Mouse (Mus musculus) liver, embryonic 15.5 days (tissue): ENCODE measurements at regions not wholly inside any gene's neighbourhood (a gene's known extent, or its start where the extent isn't known, plus 50 kb on each side); places are given as distances from the start of the nearest gene placed in this dataset.

ENCODE experiments used
- ATAC-seq: fragments of 200-750 bp; cut with Nextera tagmentation; 2 replicates; pipeline ENCODE4 v1.8.0; 2017; ENCODE audit warnings: moderate number of reproducible peaks, mild to moderate bottlenecking, moderate library complexity; ENCODE audit not compliant: insufficient read depth
- H3K27ac ChIP-seq: fragments of 300-500 bp; sonication (generic); replicated peaks from 2 replicates; pipeline ENCODE4 v1.5.1; 2015; ENCODE audit warnings: mild to moderate bottlenecking, inconsistent platforms
- H3K27me3 ChIP-seq: fragments of 300-500 bp; sonication (generic); 2 replicates; pipeline ENCODE4 v1.6.1; 2015; ENCODE audit warnings: mild to moderate bottlenecking, inconsistent platforms
- H3K36me3 ChIP-seq: fragments of 300-500 bp; sonication (generic); replicated peaks from 2 replicates; pipeline ENCODE4 v1.6.1; 2015; ENCODE audit warnings: moderate library complexity, mild to moderate bottlenecking, inconsistent platforms
- H3K4me1 ChIP-seq: fragments of 300-500 bp; sonication (generic); replicated peaks from 2 replicates; pipeline ENCODE4 v1.6.1; 2015; ENCODE audit warnings: inconsistent platforms
- H3K4me2 ChIP-seq: fragments of 300-500 bp; sonication (generic); 2 replicates; pipeline ENCODE4 v1.6.1; 2015; ENCODE audit warnings: moderate library complexity, mild to moderate bottlenecking, inconsistent platforms
- H3K4me3 ChIP-seq: fragments of 300-500 bp; sonication (generic); replicated peaks from 2 replicates; pipeline ENCODE4 v1.5.1; 2015; ENCODE audit warnings: mild to moderate bottlenecking, inconsistent platforms
- H3K9ac ChIP-seq: fragments of 300-500 bp; sonication (generic); 2 replicates; pipeline ENCODE4 v1.6.1; 2015; ENCODE audit warnings: moderate library complexity, mild to moderate bottlenecking, inconsistent platforms
- H3K9me3 ChIP-seq: fragments of 300-500 bp; sonication (generic); replicated peaks from 2 replicates; pipeline ENCODE4 v1.6.1; 2016; ENCODE audit warnings: inconsistent platforms
- WGBS: fragments of 180-500 bp; shearing (Covaris S2); methylation state at CpG from one replicate; pipeline ENCODE4 v1.1.7; 2015; ENCODE audit warnings: mixed read lengths; ENCODE audit not compliant: insufficient replicate concordance; 5-methylcytosine and 5-hydroxymethylcytosine counted together

- 67% methylated on average over 4 of the region's 4 CpGs for WGBS
- Histone ChIP-seq H3K4me1 (peaks cover 17% of the 10 kb centered on the region), H3K27ac (no peak overlapping the region), H3K27me3 (peaks cover 51% of the 10 kb centered on the region), H3K4me3 (no peak overlapping the region), H3K4me2 (no peak overlapping the region), H3K9me3 (no peaks in the 10 kb centered on the region), H3K36me3 (no peaks in the 10 kb centered on the region), H3K9ac (no peak overlapping the region)
- ATAC-seq, result no peak
Measured at GRCm38 (mm10) chr10:43721356-43721755, 143.3 kb downstream of the Cd24a start.

GRCm38 (mm10) chr10:43722164-43722563, 144.1 kb downstream of the Cd24a start:
- no peaks in the 10 kb centered on the region for H3K36me3 ChIP-seq
- H3K4me2 ChIP-seq, result no peak overlapping the region
- no peak for ATAC-seq
- H3K27me3 ChIP-seq, result peaks cover 51% of the 10 kb centered on the region
- H3K4me3 ChIP-seq, result no peak overlapping the region
- no peaks in the 10 kb centered on the region for H3K9me3 ChIP-seq
- H3K27ac ChIP-seq, result no peak overlapping the region
- WGBS, result 12% methylated on average over 3 of the region's 3 CpGs
- peaks cover 17% of the 10 kb centered on the region for H3K4me1 ChIP-seq
- H3K9ac ChIP-seq, result no peak overlapping the region

GRCm38 (mm10) chr10:43722711-43723614, 144.9 kb downstream of the Cd24a start:
- WGBS, result 14% methylated on average over 23 of the region's 23 CpGs
- Histone ChIP-seq H3K36me3 (no peaks in the 10 kb centered on the region), H3K27me3 (peaks cover 51% of the 10 kb centered on the region), H3K9me3 (no peaks in the 10 kb centered on the region), H3K9ac (peak overlapping the region; percentile 49), H3K4me3 (peak overlapping the region; percentile 41), H3K4me1 (peaks cover 17% of the 10 kb centered on the region), H3K27ac (no peak overlapping the region), H3K4me2 (peak overlapping the region; percentile 72)
- ATAC-seq, result no peak

GRCm38 (mm10) chr10:43723615-43723937, 145.5 kb downstream of the Cd24a start:
- peaks cover 51% of the 10 kb centered on the region for H3K27me3 ChIP-seq
- no peak for ATAC-seq
- H3K4me3 ChIP-seq, result peak overlapping the region; percentile 41
- WGBS, result 6% methylated on average over 12 of the region's 12 CpGs
- H3K4me1 ChIP-seq, result peaks cover 17% of the 10 kb centered on the region
- H3K4me2 ChIP-seq, result peak overlapping the region; percentile 72
- H3K9ac ChIP-seq, result peak overlapping the region; percentile 49
- no peaks in the 10 kb centered on the region for H3K9me3 ChIP-seq
- H3K36me3 ChIP-seq, result no peaks in the 10 kb centered on the region
- no peak overlapping the region for H3K27ac ChIP-seq

- H3K4me1 ChIP-seq, result peaks cover 10% of the 10 kb centered on the region
- no peak overlapping the region for H3K4me2 ChIP-seq
- no peaks in the 10 kb centered on the region for H3K36me3 ChIP-seq
- WGBS, result 16% methylated on average over 6 of the region's 6 CpGs
- no peaks in the 10 kb centered on the region for H3K9me3 ChIP-seq
- H3K27ac ChIP-seq, result no peak overlapping the region
- H3K4me3 ChIP-seq, result no peak overlapping the region
- ATAC-seq, result no peak
- no peak overlapping the region for H3K9ac ChIP-seq
- peaks cover 27% of the 10 kb centered on the region for H3K27me3 ChIP-seq
Measured at GRCm38 (mm10) chr10:43727746-43728145, 149.7 kb downstream of the Cd24a start.

- no peak overlapping the region for H3K4me3 ChIP-seq
- no peaks in the 10 kb centered on the region for H3K36me3 ChIP-seq
- H3K9ac ChIP-seq, result no peak overlapping the region
- WGBS, result 40% methylated on average over 3 of the region's 3 CpGs
- peaks cover 13% of the 10 kb centered on the region; the same call in 1 of the 2 replicates for H3K27me3 ChIP-seq
- H3K9me3 ChIP-seq, result no peaks in the 10 kb centered on the region
- no peaks in the 10 kb centered on the region for H3K4me1 ChIP-seq
- no peak overlapping the region for H3K27ac ChIP-seq
- H3K4me2 ChIP-seq, result no peak overlapping the region
- ATAC-seq, result no peak
Measured at GRCm38 (mm10) chr10:43729184-43729583, 151.1 kb downstream of the Cd24a start.

GRCm38 (mm10) chr10:43733618-43734415, 155.7 kb downstream of the Cd24a start:
- Histone ChIP-seq H3K9me3 (no peaks in the 10 kb centered on the region), H3K9ac (no peak overlapping the region), H3K4me3 (no peak overlapping the region), H3K27me3 (no peaks in the 10 kb centered on the region), H3K4me2 (no peak overlapping the region), H3K27ac (no peak overlapping the region), H3K36me3 (no peaks in the 10 kb centered on the region), H3K4me1 (no peaks in the 10 kb centered on the region)
- no peak for ATAC-seq
- WGBS, result 69% methylated on average over 13 of the region's 13 CpGs

- Histone ChIP-seq H3K9me3 (no peaks in the 10 kb centered on the region), H3K4me3 (no peak overlapping the region), H3K4me1 (peaks cover 35% of the 10 kb centered on the region), H3K4me2 (no peak overlapping the region), H3K9ac (no peak overlapping the region), H3K36me3 (no peaks in the 10 kb centered on the region), H3K27ac (0 out of 2 replicates have a peak overlapping the region, but pooled peaks have one; percentile 24), H3K27me3 (no peaks in the 10 kb centered on the region)
- 35% methylated on average over 2 of the region's 2 CpGs for WGBS
- ATAC-seq, result no peak
Measured at GRCm38 (mm10) chr10:43739181-43739580, 161.1 kb downstream of the Cd24a start.

- WGBS, result 45% methylated on average over 8 of the region's 8 CpGs
- no peak overlapping the region for H3K4me3 ChIP-seq
- H3K36me3 ChIP-seq, result no peaks in the 10 kb centered on the region
- no peak for ATAC-seq
- no peaks in the 10 kb centered on the region for H3K27me3 ChIP-seq
- H3K4me2 ChIP-seq, result no peak overlapping the region
- no peak overlapping the region for H3K9ac ChIP-seq
- peaks cover 35% of the 10 kb centered on the region for H3K4me1 ChIP-seq
- H3K9me3 ChIP-seq, result no peaks in the 10 kb centered on the region
- 0 out of 2 replicates have a peak overlapping the region, but pooled peaks have one; percentile 24 for H3K27ac ChIP-seq
Measured at GRCm38 (mm10) chr10:43739718-43740117, 161.6 kb downstream of the Cd24a start.

GRCm38 (mm10) chr10:43740204-43740865, 161.2 kb downstream of the Qrsl1 start:
- peak overlapping the region; percentile 24; the same call in 1 of the 2 replicates for H3K27ac ChIP-seq
- no peak for ATAC-seq

More at GRCm38 (mm10) chr10:43740204-43740865, 161.2 kb downstream of the Qrsl1 start:
- WGBS, result 23% methylated on average over 13 of the region's 13 CpGs
- Histone ChIP-seq H3K9me3 (no peaks in the 10 kb centered on the region), H3K36me3 (no peaks in the 10 kb centered on the region), H3K27me3 (no peaks in the 10 kb centered on the region), H3K4me2 (no peak overlapping the region), H3K9ac (no peak overlapping the region), H3K4me3 (no peak overlapping the region), H3K4me1 (peaks cover 35% of the 10 kb centered on the region)
